Mouse (Mus musculus): ENCODE data around the gene Ccdc28a.

DNA sequence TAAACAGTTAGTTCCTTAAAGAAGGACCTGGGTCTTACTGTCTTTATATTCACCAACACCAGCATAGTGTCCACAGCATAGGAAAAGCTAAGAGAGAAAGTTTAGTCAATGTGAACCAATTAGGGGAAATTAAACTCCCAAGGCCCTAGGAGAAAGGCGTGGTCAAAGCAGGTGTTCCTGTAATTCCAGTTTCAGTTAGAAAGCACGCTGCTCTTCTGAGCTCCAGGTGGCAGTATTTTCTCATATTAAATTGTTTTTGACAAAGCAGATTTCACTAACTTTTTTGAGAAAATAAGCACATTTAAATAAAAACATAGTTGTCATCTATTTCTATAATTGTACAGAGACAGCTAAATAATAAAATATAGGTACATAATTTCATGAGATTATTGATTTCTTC lies 8.8 kb upstream of the Ccdc28a start:
- no peak for TF ChIP-seq CTCF (conservative IDR thresholded peaks at IDR 0.05; ENCODE audit: low read length)
- no peak for TF ChIP-seq NANOG (IDR thresholded peaks at IDR 0.05; ENCODE audit: borderline replicate concordance, low read length)
- no peak for TF ChIP-seq POU5F1 (IDR thresholded peaks at IDR 0.05; ENCODE audit: borderline replicate concordance, low read length)
